Mouse (Mus musculus) layer of hippocampus, adult 11-12 months (tissue): ENCODE results near the gene Ccdc87.
"Not testable (repeated sequence)": the region's sequence is repeated elsewhere in the genome, so short reads cannot be mapped to it uniquely, and the experiment has no call there.

Source experiments
- DNase-seq: peaks from one replicate; pipeline ENCODE4 v3.0.0; 2022; ENCODE audit warnings: low spot score

Gene Ccdc87

GRCm38 (mm10) chr19:4839149-4839548 is at the start of gene Ccdc87, which contains the start of gene Ccs:
TSS of gene Ccdc87 (plus strand) at chr19:4839366.
TSS of gene Ccs (minus strand) at chr19:4839332.
- DNase-seq, result peak; percentile 97

GRCm38 (mm10) chr19:4793281-4793830 is 45.8 kb upstream of the Ccdc87 start:
- DNase-seq, result no peak

- DNase-seq, result peak; percentile 99
These were observed 45.2 kb upstream of the Ccdc87 start, which contains the start of gene Rbm4 for GRCm38 (mm10) chr19:4793831-4794422. TSS of gene Rbm4 (minus strand) at chr19:4793901.

GRCm38 (mm10) chr19:4795929-4796328 is 43.2 kb upstream of the Ccdc87 start:
- no peak for DNase-seq

DNA sequence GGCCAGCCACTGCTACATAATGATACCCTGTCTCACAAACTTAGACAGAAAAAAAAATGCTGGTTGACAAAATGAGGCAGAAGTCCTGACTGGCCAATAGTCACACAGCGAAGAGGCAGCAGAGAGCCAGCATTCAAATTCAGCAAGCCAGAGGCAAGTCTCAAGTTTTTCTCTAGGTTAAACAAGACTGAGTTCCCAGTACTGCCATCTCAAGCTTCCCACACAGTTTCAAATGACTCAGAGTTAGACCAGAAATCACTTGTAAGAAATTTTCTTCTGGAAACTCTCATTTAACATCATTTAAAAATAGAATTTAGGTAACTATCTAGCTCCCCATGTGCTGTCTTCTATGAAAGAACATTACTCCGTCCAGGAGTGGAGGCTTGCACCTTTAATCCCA is 41.3 kb upstream of the Ccdc87 start:
- no peak for DNase-seq

DNA sequence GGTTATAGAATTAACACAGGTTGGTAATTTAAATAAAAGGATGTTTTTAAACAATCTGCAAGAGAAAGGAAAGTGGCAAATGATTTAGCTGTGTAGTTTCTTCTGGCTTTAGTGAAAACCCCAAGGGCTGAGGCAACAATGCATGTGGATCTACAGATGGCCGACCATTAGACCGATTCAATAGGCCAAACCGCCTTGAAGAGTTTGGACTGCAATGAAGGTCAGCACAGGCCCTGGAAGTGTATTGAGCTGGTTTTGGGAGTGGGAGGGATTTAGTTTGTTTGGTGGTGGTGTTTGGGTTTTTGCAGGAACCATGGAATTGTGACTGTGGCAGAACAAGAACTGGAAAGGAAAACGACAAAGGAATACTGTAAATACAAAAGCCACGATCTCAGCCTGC is 40.1 kb upstream of the Ccdc87 start:
- DNase-seq, result no peak

- DNase-seq, result no peak
These were observed 36.5 kb upstream of the Ccdc87 start for GRCm38 (mm10) chr19:4802691-4803091.

- no peak for DNase-seq
These were observed 35.9 kb upstream of the Ccdc87 start for GRCm38 (mm10) chr19:4803283-4803682.

DNA sequence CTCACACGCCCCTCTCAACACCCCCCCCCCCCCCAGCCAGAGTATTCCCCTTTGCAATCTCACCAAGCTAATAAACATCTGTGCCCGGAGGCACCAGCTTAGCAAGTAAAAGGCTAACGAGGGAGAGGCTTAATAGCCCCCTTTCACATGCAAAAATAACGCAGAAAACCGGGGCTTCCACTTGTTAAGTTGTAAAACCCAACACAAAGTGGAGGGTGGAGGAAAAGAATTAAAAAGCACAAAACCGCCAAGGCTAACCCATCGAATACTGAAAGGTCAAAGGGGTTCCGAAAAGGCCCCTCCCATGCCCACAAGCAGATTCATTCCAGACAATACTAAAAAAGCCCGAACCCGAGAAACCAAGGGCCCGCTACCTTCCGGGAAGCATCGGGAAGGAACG is 28.9 kb upstream of the Ccdc87 start:
- no peak for DNase-seq

DNA sequence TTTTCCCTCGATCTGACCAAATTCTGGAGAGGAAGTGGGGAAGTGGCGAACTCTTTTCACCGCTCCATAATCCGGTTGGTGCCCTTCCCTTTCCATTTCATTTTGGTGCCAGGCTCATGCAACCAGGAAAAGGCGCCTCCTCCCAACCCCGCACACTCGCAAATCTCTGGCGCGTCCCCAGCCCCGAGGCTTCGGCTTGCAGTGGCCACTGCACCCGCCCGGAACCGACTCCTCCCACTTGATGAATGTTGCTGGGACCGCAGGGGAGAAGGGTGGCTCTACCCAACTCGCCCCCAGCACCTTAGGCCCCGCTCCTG is 28.5 kb upstream of the Ccdc87 start:
- no peak for DNase-seq

DNA sequence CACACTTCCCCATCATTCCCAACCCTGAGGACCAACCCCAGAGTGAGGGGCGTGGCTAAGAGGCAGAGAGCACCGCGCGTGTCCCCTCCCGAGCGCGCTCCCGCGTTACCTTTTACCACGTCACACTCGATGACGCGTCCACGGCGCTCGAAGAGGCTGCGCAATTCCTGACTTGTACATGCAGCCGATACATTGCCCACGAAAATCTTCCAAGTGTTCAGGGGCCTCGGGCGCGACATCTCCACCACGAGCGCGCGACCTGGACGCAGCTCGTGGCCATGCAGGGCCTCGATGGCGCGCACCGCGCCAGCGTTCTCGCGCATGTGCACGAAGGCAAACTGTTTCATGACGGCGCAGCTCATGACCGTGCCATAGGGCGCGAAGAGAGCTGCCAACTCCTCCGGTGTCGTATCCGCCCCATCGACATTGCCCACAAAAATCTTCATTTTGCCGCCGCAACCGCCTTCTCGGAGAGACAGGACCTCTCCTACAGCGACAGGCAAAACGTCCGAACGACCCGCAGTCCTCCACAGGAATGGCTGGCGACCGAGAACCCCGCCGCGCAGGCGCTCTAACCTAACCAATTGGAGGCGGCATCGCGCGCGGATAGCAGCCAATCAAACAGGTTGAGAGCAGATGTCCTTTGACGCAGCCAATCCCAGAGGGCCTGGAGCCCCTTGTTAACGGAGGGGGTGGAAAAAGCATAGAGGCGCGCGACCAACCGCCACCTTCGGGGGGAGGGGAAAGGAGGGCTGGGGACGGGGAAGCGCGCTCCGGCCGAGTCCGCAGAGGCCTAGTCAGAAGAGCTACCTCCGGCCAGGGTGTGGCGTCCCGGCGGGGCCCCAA is 27.9 kb upstream of the Ccdc87 start, which contains the start of the genes Gm21992 and Rbm14:
TSS of gene Gm21992 (minus strand) at position 550 of the 846 bp plus-strand sequence.
TSS of gene Rbm14 (minus strand) at position 572 of the 846 bp plus-strand sequence.
- DNase-seq, result peak; percentile 99

GRCm38 (mm10) chr19:4811909-4812242 is 27.3 kb upstream of the Ccdc87 start:
- no peak for DNase-seq

GRCm38 (mm10) chr19:4812334-4812949 is 26.7 kb upstream of the Ccdc87 start:
- not testable (repeated sequence) for DNase-seq

DNA sequence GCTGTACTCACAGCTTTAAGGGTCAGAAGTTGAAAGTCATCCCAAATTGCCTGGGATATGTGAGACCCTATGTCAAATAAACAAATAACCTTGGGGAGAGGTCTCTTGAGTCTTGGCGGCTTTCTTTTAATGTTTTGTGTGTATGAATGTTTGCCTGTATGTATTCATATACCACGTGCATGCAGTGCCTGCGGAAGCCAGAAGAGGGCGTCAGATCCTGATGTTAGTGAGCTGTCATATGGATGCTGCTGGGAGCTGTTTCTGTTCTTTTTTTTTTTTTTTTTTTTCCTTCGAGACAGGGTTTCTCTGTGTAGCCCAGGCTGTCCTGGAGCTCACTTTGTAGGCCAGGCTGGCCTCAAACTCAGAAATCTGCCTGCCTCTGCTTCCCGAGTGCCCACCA is 26.2 kb upstream of the Ccdc87 start:
- DNase-seq, result peak; percentile 50

- DNase-seq, result no peak
These were observed 21.9 kb upstream of the Ccdc87 start for GRCm38 (mm10) chr19:4817182-4817835.

GRCm38 (mm10) chr19:4820678-4821303 is 18.4 kb upstream of the Ccdc87 start:
- peak; percentile 69 for DNase-seq

GRCm38 (mm10) chr19:4828444-4829114 is 10.6 kb upstream of the Ccdc87 start:
- no peak for DNase-seq

DNA sequence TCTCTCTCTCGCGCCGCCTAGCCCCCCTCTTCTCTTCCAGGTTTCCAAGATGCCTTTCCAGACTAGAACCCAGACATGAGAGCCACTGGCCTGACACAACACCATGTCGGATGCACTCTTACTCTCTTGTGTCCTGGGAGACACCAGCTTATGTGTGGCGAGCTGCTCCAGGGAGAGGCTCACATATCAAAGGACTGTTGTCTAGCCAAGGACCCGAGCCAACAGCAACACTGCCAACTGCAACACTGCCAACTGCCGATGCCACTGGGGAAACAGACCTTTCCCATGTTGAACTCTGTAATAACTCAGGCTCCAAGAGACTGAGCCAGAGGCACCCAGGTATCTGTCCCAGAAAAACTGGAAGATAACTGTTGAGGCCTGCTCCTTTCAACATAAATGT is 10.0 kb upstream of the Ccdc87 start:
- peak; percentile 59 for DNase-seq

DNA sequence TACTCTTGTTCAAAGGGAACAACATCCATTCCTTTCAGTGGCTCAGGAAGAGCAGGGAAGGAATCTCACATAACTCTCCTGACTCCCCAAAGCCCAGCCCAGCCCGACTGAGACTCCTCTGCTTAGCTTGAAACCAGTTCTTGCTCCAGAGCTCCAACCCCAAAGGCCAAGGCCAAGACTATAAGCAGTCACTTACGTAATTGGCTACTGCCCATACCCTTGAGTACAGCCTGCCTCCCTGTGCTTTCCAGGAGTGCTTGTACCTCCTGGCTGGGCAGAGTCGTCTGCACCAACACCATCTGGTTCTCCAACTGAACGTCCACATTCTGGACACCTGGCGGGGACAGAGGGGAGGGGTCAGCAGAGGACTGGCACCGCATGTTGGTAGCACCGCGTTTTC is 5.2 kb upstream of the Ccdc87 start:
- no peak for DNase-seq

DNA sequence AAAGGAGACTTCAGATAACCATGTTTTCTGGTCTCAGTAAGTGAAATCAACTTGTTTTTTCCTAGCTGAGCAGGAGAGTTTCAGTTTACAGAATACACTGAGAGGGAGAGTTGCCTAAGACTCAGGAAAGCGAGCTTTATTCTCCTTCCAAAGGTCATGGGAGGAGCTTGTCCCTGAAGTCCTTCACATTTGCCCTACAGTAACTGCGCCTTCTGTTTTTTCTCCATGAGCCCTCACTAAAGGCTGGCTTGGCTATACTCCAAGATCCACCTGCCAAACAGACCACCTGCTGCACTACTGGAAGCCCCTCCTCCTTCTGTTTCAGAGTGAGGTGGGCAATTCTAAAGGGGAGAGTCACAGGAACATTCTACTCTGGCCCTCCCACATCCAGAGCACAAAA is 3.1 kb upstream of the Ccdc87 start:
- no peak for DNase-seq

DNA sequence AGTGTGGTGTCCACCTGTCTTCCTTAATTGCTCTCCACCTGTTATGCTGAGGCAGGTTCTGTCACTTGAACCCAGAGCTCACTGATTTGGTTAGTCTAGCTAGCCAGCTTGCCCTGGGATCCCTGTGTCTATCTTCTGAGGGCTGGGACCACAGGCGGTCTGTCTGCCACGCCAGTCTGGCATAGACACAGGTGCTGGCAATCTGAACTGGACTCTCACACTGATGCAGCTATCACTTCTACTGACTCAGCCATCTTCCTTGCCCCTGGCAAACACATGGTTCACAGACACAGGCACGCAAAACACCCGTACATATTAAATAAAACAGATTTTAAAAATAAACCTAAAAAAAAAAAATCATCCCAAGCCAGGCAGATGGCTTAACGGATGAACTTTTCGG is 2.1 kb upstream of the Ccdc87 start:
- no peak for DNase-seq
